Mouse (Mus musculus): ENCODE measurements at regions not wholly inside any gene's neighbourhood (a gene's known extent, or its start where the extent isn't known, plus 50 kb on each side); places are given as distances from the start of the nearest gene placed in this dataset.

- TF ChIP-seq CTCF (IDR thresholded peaks at IDR 0.05; ENCODE audit: control insufficient read depth, insufficient read depth, insufficient replicate concordance, low read depth, low read length) (no peak), POLR2A (IDR thresholded peaks at IDR 0.05; ENCODE audit: control insufficient read depth, low read depth, low read length) (no peak)
Measured at GRCm38 (mm10) chr11:57401610-57402009, 116.8 kb downstream of the Fam114a2 start.
